Mouse (Mus musculus): ENCODE measurements around the gene Trmt1l. TPM values are rescaled to one million over a fixed set of nuclear protein-coding genes. Genes with fewer than 3 reads are reported as not detected.

Trmt1l gene
- polyA plus RNA-seq, 1 experiment from 2014 or later: 15.1 TPM

DNA sequence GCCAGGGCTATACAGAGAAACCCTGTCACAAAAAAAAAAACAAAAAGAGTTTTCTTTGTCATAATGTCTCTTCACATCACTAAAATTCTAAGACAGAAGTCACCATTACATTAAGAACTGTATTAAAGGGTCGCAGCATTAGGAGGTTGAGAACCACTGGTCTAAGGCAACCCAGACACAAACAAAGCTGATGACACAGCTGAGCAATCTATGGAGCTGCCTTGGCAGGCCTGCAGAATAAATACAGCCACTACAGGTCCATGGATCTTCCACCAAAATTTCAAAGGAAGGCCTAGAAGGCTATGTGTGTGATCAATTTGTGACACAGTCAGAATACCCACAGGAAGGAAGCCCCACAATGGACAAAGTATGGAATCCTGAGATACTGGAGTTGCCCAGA, 54.2 kb downstream of the Trmt1l start:
- Histone ChIP-seq H3K9ac (ENCODE audit: low read depth, low read length) (no peak overlapping the region), H3K4me2 (ENCODE audit: low read depth, low read length) (no peak overlapping the region), H3K27me3 (ENCODE audit: control insufficient read depth, insufficient read depth, low read depth, low read length) (no peaks in the 10 kb centered on the region), H3K36me3 (ENCODE audit: control insufficient read depth, insufficient read depth) (no peaks in the 10 kb centered on the region), H3K27ac (ENCODE audit: low read length) (no peak overlapping the region), H3K4me3 (ENCODE audit: low read depth, low read length) (no peak overlapping the region), H3K4me1 (ENCODE audit: control insufficient read depth, low read depth, low read length) (no peaks in the 10 kb centered on the region), H3K9me3 (replicated peaks; ENCODE audit: control insufficient read depth, low read length) (no peaks in the 10 kb centered on the region)
- ATAC-seq (ENCODE audit: low read depth): no peak
- WGBS (ENCODE audit: insufficient replicate concordance): 71% methylated on average over 1 of the region's 1 CpGs

- Histone ChIP-seq H3K9ac (ENCODE audit: low read depth, low read length) (no peak overlapping the region), H3K4me2 (ENCODE audit: low read depth, low read length) (no peak overlapping the region), H3K4me3 (ENCODE audit: low read depth, low read length) (no peak overlapping the region), H3K27me3 (ENCODE audit: control insufficient read depth, insufficient read depth, low read depth, low read length) (no peaks in the 10 kb centered on the region), H3K36me3 (ENCODE audit: control insufficient read depth, insufficient read depth) (no peaks in the 10 kb centered on the region), H3K9me3 (replicated peaks; ENCODE audit: control insufficient read depth, low read length) (no peaks in the 10 kb centered on the region), H3K27ac (ENCODE audit: low read length) (no peak overlapping the region), H3K4me1 (ENCODE audit: control insufficient read depth, low read depth, low read length) (no peaks in the 10 kb centered on the region)
- ATAC-seq (ENCODE audit: low read depth): no peak
- 37% methylated on average over 1 of the region's 1 CpGs for WGBS (ENCODE audit: insufficient replicate concordance)
These were observed 55.2 kb downstream of the Trmt1l start for GRCm38 (mm10) chr1:151483568-151483967.

GRCm38 (mm10) chr1:151484754-151485153, 56.4 kb downstream of the Trmt1l start:
- H3K4me2 ChIP-seq (ENCODE audit: low read depth, low read length): no peak overlapping the region

GRCm38 (mm10) chr1:151489806-151490205, 61.5 kb downstream of the Trmt1l start:
- no peaks in the 10 kb centered on the region for H3K27me3 ChIP-seq (ENCODE audit: control insufficient read depth, insufficient read depth, low read depth, low read length)
- H3K4me2 ChIP-seq (ENCODE audit: low read depth, low read length): no peak overlapping the region
- H3K27ac ChIP-seq (ENCODE audit: low read length): no peak overlapping the region
- H3K4me1 ChIP-seq (ENCODE audit: control insufficient read depth, low read depth, low read length): no peaks in the 10 kb centered on the region; the same call in none of the 2 replicates
- 58% methylated on average over 6 of the region's 6 CpGs for WGBS (ENCODE audit: insufficient replicate concordance)
- H3K9ac ChIP-seq (ENCODE audit: low read depth, low read length): no peak overlapping the region
- no peaks in the 10 kb centered on the region for H3K9me3 ChIP-seq (replicated peaks; ENCODE audit: control insufficient read depth, low read length)
- no peak for ATAC-seq (ENCODE audit: low read depth)
- H3K36me3 ChIP-seq (ENCODE audit: control insufficient read depth, insufficient read depth): no peaks in the 10 kb centered on the region
- no peak overlapping the region for H3K4me3 ChIP-seq (ENCODE audit: low read depth, low read length)

More at GRCm38 (mm10) chr1:151484754-151485153, 56.4 kb downstream of the Trmt1l start:
- no peak overlapping the region for H3K9ac ChIP-seq (ENCODE audit: low read depth, low read length)
- H3K27ac ChIP-seq (ENCODE audit: low read length): no peak overlapping the region
- H3K4me1 ChIP-seq (ENCODE audit: control insufficient read depth, low read depth, low read length): no peaks in the 10 kb centered on the region
- no peak overlapping the region for H3K4me3 ChIP-seq (ENCODE audit: low read depth, low read length)
- H3K36me3 ChIP-seq (ENCODE audit: control insufficient read depth, insufficient read depth): no peaks in the 10 kb centered on the region
- no peaks in the 10 kb centered on the region for H3K9me3 ChIP-seq (replicated peaks; ENCODE audit: control insufficient read depth, low read length)
- H3K27me3 ChIP-seq (ENCODE audit: control insufficient read depth, insufficient read depth, low read depth, low read length): no peaks in the 10 kb centered on the region
- no peak for ATAC-seq (ENCODE audit: low read depth)
- 34% methylated on average over 5 of the region's 5 CpGs for WGBS (ENCODE audit: insufficient replicate concordance)

- H3K27ac ChIP-seq (ENCODE audit: low read length): no peak overlapping the region
- H3K4me3 ChIP-seq (ENCODE audit: low read depth, low read length): no peak overlapping the region
- H3K27me3 ChIP-seq (ENCODE audit: control insufficient read depth, insufficient read depth, low read depth, low read length): no peaks in the 10 kb centered on the region
- peaks cover 7% of the 10 kb centered on the region for H3K4me1 ChIP-seq (ENCODE audit: control insufficient read depth, low read depth, low read length)
- no peak overlapping the region for H3K9ac ChIP-seq (ENCODE audit: low read depth, low read length)
- ATAC-seq (ENCODE audit: low read depth): no peak
- H3K4me2 ChIP-seq (ENCODE audit: low read depth, low read length): no peak overlapping the region
- WGBS (ENCODE audit: insufficient replicate concordance): 11% methylated on average over 1 of the region's 1 CpGs
- H3K9me3 ChIP-seq (replicated peaks; ENCODE audit: control insufficient read depth, low read length): no peaks in the 10 kb centered on the region
- H3K36me3 ChIP-seq (ENCODE audit: control insufficient read depth, insufficient read depth): no peaks in the 10 kb centered on the region
These were observed 64.1 kb downstream of the Trmt1l start for GRCm38 (mm10) chr1:151492419-151492818.

- Histone ChIP-seq H3K9ac (ENCODE audit: low read depth, low read length) (no peak overlapping the region), H3K27me3 (ENCODE audit: control insufficient read depth, insufficient read depth, low read depth, low read length) (no peaks in the 10 kb centered on the region), H3K4me2 (ENCODE audit: low read depth, low read length) (no peak overlapping the region), H3K36me3 (ENCODE audit: control insufficient read depth, insufficient read depth) (no peaks in the 10 kb centered on the region), H3K9me3 (replicated peaks; ENCODE audit: control insufficient read depth, low read length) (no peaks in the 10 kb centered on the region), H3K4me1 (ENCODE audit: control insufficient read depth, low read depth, low read length) (peaks cover 12% of the 10 kb centered on the region), H3K4me3 (ENCODE audit: low read depth, low read length) (no peak overlapping the region), H3K27ac (ENCODE audit: low read length) (no peak overlapping the region)
- ATAC-seq (ENCODE audit: low read depth): no peak
These were observed 65.5 kb downstream of the Trmt1l start for GRCm38 (mm10) chr1:151493826-151494225.

DNA sequence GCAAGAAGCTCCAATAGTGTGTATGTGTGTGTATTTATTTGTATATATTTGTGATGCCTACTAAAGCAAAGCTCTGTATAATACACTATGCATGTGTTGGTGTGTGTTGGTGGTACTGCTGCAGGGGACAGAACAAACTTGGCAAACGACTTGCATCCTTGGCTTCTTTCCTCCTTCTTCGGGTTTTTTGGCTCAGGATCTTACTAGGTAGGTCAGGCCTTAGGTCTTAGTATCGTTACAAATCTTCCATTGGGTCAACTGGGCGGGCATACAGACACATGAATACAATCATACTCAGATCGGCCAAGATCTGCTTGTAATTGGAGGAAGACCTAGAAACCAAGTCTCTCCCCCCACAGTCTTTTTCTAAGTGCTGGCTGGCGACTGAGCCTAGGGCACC, 66.4 kb downstream of the Trmt1l start:
- no peak overlapping the region for H3K4me3 ChIP-seq (ENCODE audit: low read depth, low read length)
- H3K4me2 ChIP-seq (ENCODE audit: low read depth, low read length): no peak overlapping the region
- no peaks in the 10 kb centered on the region for H3K9me3 ChIP-seq (replicated peaks; ENCODE audit: control insufficient read depth, low read length)
- peaks cover 12% of the 10 kb centered on the region for H3K4me1 ChIP-seq (ENCODE audit: control insufficient read depth, low read depth, low read length)
- H3K36me3 ChIP-seq (ENCODE audit: control insufficient read depth, insufficient read depth): no peaks in the 10 kb centered on the region
- no peaks in the 10 kb centered on the region for H3K27me3 ChIP-seq (ENCODE audit: control insufficient read depth, insufficient read depth, low read depth, low read length)
- H3K27ac ChIP-seq (ENCODE audit: low read length): no peak overlapping the region
- no peak for ATAC-seq (ENCODE audit: low read depth)
- 66% methylated on average over 6 of the region's 6 CpGs for WGBS (ENCODE audit: insufficient replicate concordance)
- no peak overlapping the region for H3K9ac ChIP-seq (ENCODE audit: low read depth, low read length)

DNA sequence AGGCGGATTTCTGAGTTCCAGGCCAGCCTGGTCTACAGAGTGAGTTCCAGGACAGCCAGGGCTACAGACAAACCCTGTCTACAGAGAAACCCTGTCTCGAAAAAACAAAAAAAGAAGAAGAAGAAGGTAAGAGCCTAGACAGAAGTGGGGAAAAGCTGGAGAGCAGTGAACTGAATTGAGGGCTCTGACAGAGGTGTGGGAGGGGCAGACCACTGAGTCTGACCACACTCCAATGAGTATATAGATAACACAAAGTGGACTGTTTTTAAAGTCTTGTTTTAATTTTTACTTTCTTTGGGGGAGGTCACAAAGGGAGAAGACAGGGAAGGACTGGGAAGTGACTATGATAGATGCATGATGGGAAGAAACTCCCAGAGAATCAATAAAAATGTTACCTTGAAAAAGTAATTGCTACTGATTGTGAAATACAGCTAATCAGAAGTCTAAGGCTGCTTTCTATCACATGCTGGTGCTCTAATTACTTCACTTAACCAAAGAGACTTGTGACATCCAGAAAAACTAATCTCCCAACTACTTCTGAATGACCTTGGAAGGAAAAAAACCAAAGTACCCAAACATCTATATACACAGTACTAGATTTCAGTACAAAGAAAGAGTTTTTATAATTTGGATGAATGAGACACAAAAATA, 67.4 kb downstream of the Trmt1l start:
- no peak overlapping the region for H3K4me3 ChIP-seq (ENCODE audit: low read depth, low read length)
- no peak for ATAC-seq (ENCODE audit: low read depth)
- no peaks in the 10 kb centered on the region for H3K36me3 ChIP-seq (ENCODE audit: control insufficient read depth, insufficient read depth)
- no peak overlapping the region for H3K27ac ChIP-seq (ENCODE audit: low read length)
- H3K9me3 ChIP-seq (replicated peaks; ENCODE audit: control insufficient read depth, low read length): no peaks in the 10 kb centered on the region
- H3K9ac ChIP-seq (ENCODE audit: low read depth, low read length): no peak overlapping the region
- H3K4me2 ChIP-seq (ENCODE audit: low read depth, low read length): no peak overlapping the region
- 42% methylated on average over 2 of the region's 2 CpGs for WGBS (ENCODE audit: insufficient replicate concordance)
- no peaks in the 10 kb centered on the region for H3K27me3 ChIP-seq (ENCODE audit: control insufficient read depth, insufficient read depth, low read depth, low read length)
- H3K4me1 ChIP-seq (ENCODE audit: control insufficient read depth, low read depth, low read length): peaks cover 12% of the 10 kb centered on the region

GRCm38 (mm10) chr1:151497028-151497427, 68.7 kb downstream of the Trmt1l start:
- H3K27ac ChIP-seq (ENCODE audit: low read length): no peak overlapping the region
- ATAC-seq (ENCODE audit: low read depth): no peak
- peaks cover 12% of the 10 kb centered on the region for H3K4me1 ChIP-seq (ENCODE audit: control insufficient read depth, low read depth, low read length)

More at GRCm38 (mm10) chr1:151497028-151497427, 68.7 kb downstream of the Trmt1l start:
- H3K4me2 ChIP-seq (ENCODE audit: low read depth, low read length): no peak overlapping the region
- H3K4me3 ChIP-seq (ENCODE audit: low read depth, low read length): no peak overlapping the region
- no peaks in the 10 kb centered on the region for H3K27me3 ChIP-seq (ENCODE audit: control insufficient read depth, insufficient read depth, low read depth, low read length)
- WGBS (ENCODE audit: insufficient replicate concordance): 78% methylated on average over 8 of the region's 8 CpGs
- H3K9me3 ChIP-seq (replicated peaks; ENCODE audit: control insufficient read depth, low read length): no peaks in the 10 kb centered on the region
- no peaks in the 10 kb centered on the region for H3K36me3 ChIP-seq (ENCODE audit: control insufficient read depth, insufficient read depth)
- H3K9ac ChIP-seq (ENCODE audit: low read depth, low read length): no peak overlapping the region

Measured in liver, embryonic 16.5 days (tissue).